Mouse (Mus musculus): ENCODE data around the gene Slc22a30.
"Not testable (repeated sequence)": the region's sequence is repeated elsewhere in the genome, so short reads cannot be mapped to it uniquely, and the experiment has no call there.

The Slc22a30 gene

DNA sequence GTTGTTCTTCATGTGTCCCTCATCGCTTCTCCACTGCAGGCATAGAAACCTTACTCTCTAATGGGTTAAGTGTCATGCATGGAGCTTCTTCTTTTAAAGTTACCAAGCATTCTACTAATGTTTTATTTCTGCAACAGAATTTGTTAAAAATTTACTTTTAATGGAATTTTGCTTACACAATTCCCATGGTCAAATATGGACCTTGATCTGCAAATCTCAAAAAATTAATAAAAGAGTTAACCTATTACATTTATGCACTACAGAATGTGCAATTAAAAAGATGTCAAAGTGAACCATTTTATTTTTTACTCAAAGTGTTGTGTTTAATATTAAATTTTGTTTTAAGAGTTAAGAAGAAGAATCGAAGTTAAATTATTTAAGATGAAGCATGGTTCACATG, at the start of gene Slc22a30:
Gene Slc22a30 (minus strand): TSS at position 101 of the 400 bp plus-strand sequence.
- not testable (repeated sequence) for DNase-seq (ENCODE audit: low spot score)

GRCm38 (mm10) chr19:8448321-8448720, 43.4 kb upstream of the Slc22a30 start:
- DNase-seq (ENCODE audit: low spot score): no peak

DNA sequence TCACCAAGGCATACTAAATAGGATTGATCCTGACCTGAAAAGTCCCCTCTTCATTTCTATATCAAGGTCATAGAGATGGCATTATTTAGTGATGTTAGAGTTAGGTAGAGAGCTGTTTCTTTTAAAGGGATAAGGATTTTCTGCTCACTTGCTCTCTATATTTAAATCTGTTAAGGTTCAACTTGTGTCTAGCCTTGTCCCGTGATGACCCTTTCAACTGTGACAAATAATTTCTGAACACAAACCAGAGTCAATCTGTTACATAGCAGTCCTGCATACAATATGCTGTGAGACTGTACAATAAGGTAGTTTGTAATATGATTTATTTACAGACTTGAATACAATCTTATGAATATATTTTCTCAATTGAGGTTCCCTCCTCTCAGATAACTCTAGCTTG, 42.6 kb upstream of the Slc22a30 start:
- DNase-seq (ENCODE audit: low spot score): no peak

DNA sequence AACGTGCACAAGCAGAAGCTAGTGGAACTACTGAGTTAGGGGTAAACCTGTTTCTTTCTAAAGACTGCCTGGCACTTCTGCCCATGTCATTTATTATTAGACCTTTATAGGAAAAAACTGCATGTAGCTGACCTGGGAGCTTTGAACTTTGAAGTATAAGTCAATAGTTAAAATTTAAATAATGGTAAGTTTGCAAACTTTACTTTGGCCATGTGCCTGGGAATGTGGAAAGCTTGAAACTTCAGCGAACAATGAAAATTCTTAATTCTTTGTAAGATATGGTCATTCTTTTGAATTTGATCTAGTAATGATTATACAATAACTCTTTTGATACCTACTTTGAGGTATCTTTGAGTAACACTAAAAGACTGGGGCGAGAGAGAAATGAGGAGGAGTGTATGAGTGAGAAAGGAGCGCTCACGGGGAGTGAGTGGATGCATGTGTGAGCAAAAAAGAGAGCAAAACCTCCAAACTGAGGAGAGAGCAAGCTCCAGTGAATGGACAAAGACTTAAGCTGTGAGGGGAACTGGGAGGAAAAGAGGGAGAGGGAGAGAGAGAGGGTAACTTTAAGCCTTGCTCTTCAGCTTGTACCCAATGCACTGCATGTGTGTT, 26.2 kb upstream of the Slc22a30 start:
- DNase-seq (ENCODE audit: low spot score): no peak

DNA sequence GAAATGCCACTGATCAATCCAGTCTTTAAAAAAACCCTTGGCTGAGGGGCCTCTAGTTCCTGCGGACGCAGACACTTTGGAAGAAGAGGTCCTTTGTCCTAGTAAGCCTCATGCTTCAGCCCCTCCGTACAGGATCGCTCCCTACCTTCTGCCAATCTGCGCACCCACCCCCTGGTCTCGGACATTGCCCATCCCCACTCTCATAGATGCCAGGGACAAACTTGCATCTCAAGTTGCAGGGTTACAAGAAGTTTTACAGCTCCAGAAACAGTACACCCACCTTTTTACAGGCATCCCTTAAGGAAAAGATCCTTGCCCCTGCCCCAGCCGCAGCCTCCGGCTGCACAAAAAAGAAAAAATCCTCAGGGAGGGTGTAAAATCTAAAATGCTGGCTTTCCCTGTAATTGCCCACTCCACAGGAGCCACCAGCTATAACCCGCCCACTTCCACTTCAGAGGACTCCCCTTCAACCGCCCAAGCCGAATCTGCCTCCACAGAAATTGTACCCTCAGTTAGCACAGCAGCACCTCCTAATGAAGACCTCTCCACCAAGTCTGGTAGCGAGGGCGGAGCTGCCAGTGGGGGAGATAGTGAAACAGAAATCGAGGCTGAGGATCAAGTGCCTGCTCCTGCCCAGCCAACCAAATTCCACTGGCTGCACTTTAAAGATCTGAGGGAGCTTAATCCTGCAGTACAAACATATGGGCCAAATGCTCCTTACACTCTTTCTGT, 2.5 kb upstream of the Slc22a30 start:
- not testable (repeated sequence) for DNase-seq (ENCODE audit: low spot score)
